In the genomic region with DNA sequence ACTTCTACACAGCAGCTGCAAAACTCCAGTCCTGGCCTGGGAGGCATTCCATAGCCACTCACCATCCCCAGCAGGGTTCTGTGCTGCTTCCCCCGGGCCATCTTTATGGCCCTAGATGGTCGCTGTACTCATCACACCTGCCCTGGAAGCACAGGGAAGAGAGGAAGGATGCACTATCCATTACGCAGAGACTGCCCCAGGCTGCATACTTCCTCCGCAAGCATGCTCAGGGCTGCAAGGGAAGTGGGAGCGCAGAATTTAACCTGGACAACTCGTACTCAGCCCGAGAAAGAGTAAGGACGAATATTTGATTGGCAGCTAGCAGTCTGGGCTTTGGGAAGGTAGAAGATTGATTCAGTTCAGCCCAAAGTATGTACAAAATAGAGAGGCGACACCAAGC, we compare ENCODE assay signal across 26 mouse cellular contexts. TPM values are rescaled to one million over a fixed set of nuclear protein-coding genes. Genes with fewer than 3 reads are reported as not detected.
DNase-seq lines count a peak whose midpoint lies in the region; ATAC-seq and TF ChIP-seq lines count a peak whose summit lies in the region.
"Had no signal": no experiment of that assay in that cellular context is flagged by ENCODE, and none has a peak within 500 bp of the region (broad histone marks: within the 10 kb centered on the region; RNA-seq: fewer than 3 reads in every experiment).

No protein-coding gene starts in this region.

- no peaks in the 10 kb centered on the region for H3K27me3 ChIP-seq in heart, embryonic 15.5 days
- H3K27me3 ChIP-seq in liver, adult 2 months (ENCODE audit: control insufficient read depth, insufficient read depth, low read length) = no peaks in the 10 kb centered on the region
- H3K27me3 ChIP-seq in liver, embryonic 11.5 days (replicated peaks; ENCODE audit: control insufficient read depth, insufficient read depth, low read length) = peaks cover 5% of the 10 kb centered on the region; the same call in 1 of the 2 replicates
- no peaks in the 10 kb centered on the region for H3K27me3 ChIP-seq in C2C12 (ENCODE audit: control insufficient read depth, insufficient read depth, insufficient read length)
- H3K27me3 ChIP-seq: embryonic facial prominence, embryonic 15.5 days; forebrain, embryonic 15.5 days; hindbrain, embryonic 15.5 days; intestine, embryonic 15.5 days; limb, embryonic 12.5 days; midbrain, embryonic 13.5 days; neural tube, embryonic 12.5 days had no signal

- no peaks in the 10 kb centered on the region for H3K36me3 ChIP-seq in heart, embryonic 15.5 days
- no peaks in the 10 kb centered on the region for H3K36me3 ChIP-seq in liver, adult 2 months (ENCODE audit: control insufficient read depth, insufficient read depth, low read length)
- H3K36me3 ChIP-seq in liver, embryonic 11.5 days (ENCODE audit: control insufficient read depth, insufficient read depth, low read length) = no peaks in the 10 kb centered on the region
- no peaks in the 10 kb centered on the region for H3K36me3 ChIP-seq in C2C12 (ENCODE audit: control insufficient read depth, insufficient read depth)
- H3K36me3 ChIP-seq: embryonic facial prominence, embryonic 15.5 days; forebrain, embryonic 15.5 days; hindbrain, embryonic 15.5 days; intestine, embryonic 15.5 days; limb, embryonic 12.5 days; midbrain, embryonic 13.5 days; neural tube, embryonic 12.5 days had no signal

- H3K79me3 ChIP-seq in C2C12 (ENCODE audit: low read depth) = peaks cover 9% of the 10 kb centered on the region

- no peak overlapping the region for H3K9ac ChIP-seq in heart, embryonic 15.5 days
- H3K9ac ChIP-seq in liver, adult 2 months (ENCODE audit: low read depth, low read length) = no peak overlapping the region
- H3K9ac ChIP-seq in liver, embryonic 11.5 days (ENCODE audit: low read depth, low read length) = no peak overlapping the region
- H3K9ac ChIP-seq: embryonic facial prominence, embryonic 15.5 days; forebrain, embryonic 15.5 days; hindbrain, embryonic 15.5 days; intestine, embryonic 15.5 days; limb, embryonic 12.5 days; liver, embryonic 14.5 days; midbrain, embryonic 13.5 days; neural tube, embryonic 12.5 days had no signal

- H3ac ChIP-seq in C2C12 (ENCODE audit: control insufficient read depth, insufficient read length, low read depth) = peak overlapping the region; percentile 42

- intact Hi-C loops in gastrocnemius, adult 2 months (cut with DNase I) = no loop called here
- intact Hi-C loops in gastrocnemius, postnatal 14 days (cut with DNase I; ENCODE audit: low total_unique reads) = no loop called here

- 74% methylated on average over 9 of the region's 9 CpGs for WGBS in heart, embryonic 15.5 days
- 84% methylated on average over 9 of the region's 9 CpGs for WGBS in liver, adult 2 months
- WGBS in liver, embryonic 11.5 days = 65% methylated on average over 9 of the region's 9 CpGs

- H3K27ac ChIP-seq in gastrocnemius, adult 2 months = peak overlapping the region; percentile 95
- H3K27ac ChIP-seq in heart, embryonic 15.5 days = peak overlapping the region; percentile 96; the same call in 1 of the 2 replicates
- 0 out of 2 replicates have a peak overlapping the region, but pooled peaks have one; percentile 4 for H3K27ac ChIP-seq in liver, adult 2 months (replicated peaks; ENCODE audit: insufficient read depth, low read depth, low read length)
- H3K27ac ChIP-seq in liver, embryonic 11.5 days (ENCODE audit: low read depth, low read length) = no peak overlapping the region
- H3K27ac ChIP-seq: embryonic facial prominence, embryonic 15.5 days; forebrain, embryonic 15.5 days; limb, embryonic 12.5 days; liver, embryonic 14.5 days; midbrain, embryonic 13.5 days; neural tube, embryonic 12.5 days had no signal

- H3K4me1 ChIP-seq in heart, embryonic 15.5 days (replicated peaks) = peaks cover 51% of the 10 kb centered on the region
- peaks cover 36% of the 10 kb centered on the region for H3K4me1 ChIP-seq in liver, adult 2 months (ENCODE audit: control insufficient read depth, insufficient read depth, low read length)
- H3K4me1 ChIP-seq in liver, embryonic 11.5 days (replicated peaks; ENCODE audit: control insufficient read depth, insufficient read depth, low read length) = peaks cover 10% of the 10 kb centered on the region

- no peaks in the 10 kb centered on the region for H3K9me3 ChIP-seq in heart, embryonic 15.5 days (replicated peaks)
- H3K9me3 ChIP-seq in liver, embryonic 11.5 days (ENCODE audit: control insufficient read depth, low read length) = no peaks in the 10 kb centered on the region
- H3K9me3 ChIP-seq: embryonic facial prominence, embryonic 15.5 days; forebrain, embryonic 15.5 days; hindbrain, embryonic 15.5 days; intestine, embryonic 15.5 days; limb, embryonic 12.5 days; megakaryocyte, embryonic 14.5 days; midbrain, embryonic 13.5 days; neural tube, embryonic 12.5 days had no signal

- no peak overlapping the region for H3K4me2 ChIP-seq in heart, embryonic 15.5 days
- H3K4me2 ChIP-seq in liver, embryonic 11.5 days = no peak overlapping the region
- H3K4me2 ChIP-seq: embryonic facial prominence, embryonic 15.5 days; forebrain, embryonic 15.5 days; hindbrain, embryonic 15.5 days; intestine, embryonic 15.5 days; limb, embryonic 12.5 days; midbrain, embryonic 13.5 days; neural tube, embryonic 12.5 days had no signal

- no peak for DNase-seq in gastrocnemius, adult 2 months
- DNase-seq in gastrocnemius, postnatal 14 days = no peak
- DNase-seq in heart, postnatal 4 days = no peak
- no peak for DNase-seq in liver, adult 2 months (ENCODE audit: extremely low read depth, low read depth, low spot score)
- no peak for DNase-seq in liver, embryonic 11.5 days (ENCODE audit: low spot score)
- no peak for DNase-seq in cerebellum, postnatal 10 days
- DNase-seq: adrenal gland, postnatal 10 days; cerebellum, adult 8-10 months; gastrocnemius, postnatal 10 days; heart, postnatal 14 days; kidney, adult 9 months; retina, postnatal 1 day; right cerebral cortex, postnatal 25 days; thymus, postnatal 14 days had no signal

- TF ChIP-seq CTCF in gastrocnemius, adult 2 months (IDR thresholded peaks at IDR 0.05) = no peak
- no peak for TF ChIP-seq CTCF in liver, adult 2 months (IDR thresholded peaks at IDR 0.05; ENCODE audit: low read depth, low read length)
- no peak for TF ChIP-seq CTCF in C2C12 (IDR thresholded peaks at IDR 0.05; ENCODE audit: control insufficient read depth, insufficient read depth, insufficient read length)

- no peak for TF ChIP-seq POLR2A in liver, adult 2 months (IDR thresholded peaks at IDR 0.05; ENCODE audit: extremely low read depth, insufficient read depth, low read length)

- H3K4me3 ChIP-seq in gastrocnemius, adult 2 months = no peak overlapping the region
- H3K4me3 ChIP-seq in heart, embryonic 15.5 days = no peak overlapping the region
- no peak overlapping the region for H3K4me3 ChIP-seq in liver, adult 2 months (ENCODE audit: insufficient read depth, low read depth, low read length)
- H3K4me3 ChIP-seq in liver, embryonic 11.5 days (ENCODE audit: low read depth, low read length) = no peak overlapping the region
- no peak overlapping the region for H3K4me3 ChIP-seq in C2C12 (ENCODE audit: insufficient read depth, poor library complexity, severe bottlenecking)
- H3K4me3 ChIP-seq: embryonic facial prominence, embryonic 15.5 days; forebrain, embryonic 15.5 days; hindbrain, embryonic 15.5 days; intestine, embryonic 15.5 days; limb, embryonic 12.5 days; megakaryocyte, embryonic 14.5 days; midbrain, embryonic 13.5 days; neural tube, embryonic 12.5 days had no signal

- no peak for ATAC-seq in heart, embryonic 15.5 days (replicated peaks; ENCODE audit: insufficient number of reproducible peaks, insufficient read depth, low FRiP score, low read depth)
- no peak for ATAC-seq in liver, embryonic 11.5 days (replicated peaks; ENCODE audit: low FRiP score)
- ATAC-seq: forebrain, embryonic 15.5 days; intestine, embryonic 15.5 days; midbrain, embryonic 13.5 days had no signal

- peaks cover 31% of the 10 kb centered on the region; the same call in 1 of the 2 replicates for H3K79me2 ChIP-seq in liver, adult 2 months (ENCODE audit: control insufficient read depth, insufficient read depth, low read length)
- H3K79me2 ChIP-seq in C2C12 (ENCODE audit: control insufficient read depth, insufficient read depth) = peaks cover 27% of the 10 kb centered on the region

RNA-seq across cellular contexts. Expression of gene Rusc2, which starts 14.1 kb away (rescaled TPM):
- 10 to 100 TPM; 19.0 to 29.6 TPM for total RNA-seq in gastrocnemius, adult 2 months (2021)
- total RNA-seq in gastrocnemius, postnatal 14 days (2021) = 10 to 100 TPM; 19.6 to 20.6 TPM
- polyA plus RNA-seq in heart, embryonic 15.5 days (2015; fragmentation: Nextera tagmentation; extraction: Ambion mirVana) = 14.7 and 17.2 TPM in 2 replicates
- total RNA-seq in heart, postnatal 4 days (2021) = 10 to 100 TPM; 39.5 to 41.2 TPM
- total RNA-seq in liver, adult 2 months (2014; rRNA removed) = 14.2 and 15.9 TPM in 2 replicates
- 17.2 and 17.5 TPM in 2 replicates for polyA plus RNA-seq in liver, adult 2 months (2012; rRNA removed)
- 1.4 and 2.0 TPM in 2 replicates for polyA plus RNA-seq in liver, embryonic 11.5 days (2014; fragmentation: Nextera tagmentation; extraction: Ambion mirVana)
- 18.8 TPM for polyA plus RNA-seq in C2C12 (2012; fragmentation: generic; extraction: Trizol)

RNA-seq across cellular contexts. Expression of gene Fam166b, which starts 33.1 kb away (rescaled TPM):
- total RNA-seq in gastrocnemius, adult 2 months (2021) = not detected
- not detected for total RNA-seq in gastrocnemius, postnatal 14 days (2021)
- 0.16 and 0.18 TPM in 2 replicates for polyA plus RNA-seq in heart, embryonic 15.5 days (2015; fragmentation: Nextera tagmentation; extraction: Ambion mirVana)
- total RNA-seq in heart, postnatal 4 days (2021) = not detected
- not detected in 2 replicates for total RNA-seq in liver, adult 2 months (2014; rRNA removed)
- polyA plus RNA-seq in liver, adult 2 months (2012; rRNA removed) = not detected in 2 replicates
- polyA plus RNA-seq in liver, embryonic 11.5 days (2014; fragmentation: Nextera tagmentation; extraction: Ambion mirVana) = not detected in 2 replicates
- 0.06 TPM for polyA plus RNA-seq in C2C12 (2012; fragmentation: generic; extraction: Trizol)
- total RNA-seq: gastrocnemius, postnatal 10 days had no signal
- polyA plus RNA-seq: intestine, embryonic 15.5 days; limb, embryonic 12.5 days; liver, embryonic 14.5 days; spleen, adult 2 months had no signal

RNA-seq across cellular contexts. Expression of gene Tesk1, which starts 45.9 kb away (rescaled TPM):
- total RNA-seq in gastrocnemius, adult 2 months (2021) = 10 to 100 TPM; 55.7 to 57.8 TPM
- total RNA-seq in gastrocnemius, postnatal 14 days (2021) = 10 to 100 TPM; 25.2 to 28.0 TPM
- 3.1 and 5.8 TPM in 2 replicates for polyA plus RNA-seq in heart, embryonic 15.5 days (2015; fragmentation: Nextera tagmentation; extraction: Ambion mirVana)
- total RNA-seq in heart, postnatal 4 days (2021) = 10 to 100 TPM; 41.2 to 45.4 TPM
- 3.0 and 3.2 TPM in 2 replicates for total RNA-seq in liver, adult 2 months (2014; rRNA removed)
- 25.0 and 28.3 TPM in 2 replicates for polyA plus RNA-seq in liver, adult 2 months (2012; rRNA removed)
- polyA plus RNA-seq in liver, embryonic 11.5 days (2014; fragmentation: Nextera tagmentation; extraction: Ambion mirVana) = 4.3 TPM in 2 replicates
- polyA plus RNA-seq in C2C12 (2012; fragmentation: generic; extraction: Trizol) = 28.9 TPM

RNA-seq across cellular contexts. Expression of gene Cd72, which starts 58.6 kb away (rescaled TPM):
- not detected for total RNA-seq in gastrocnemius, adult 2 months (2021)
- total RNA-seq in gastrocnemius, postnatal 14 days (2021) = not detected
- 2.1 and 5.2 TPM in 2 replicates for polyA plus RNA-seq in heart, embryonic 15.5 days (2015; fragmentation: Nextera tagmentation; extraction: Ambion mirVana)
- total RNA-seq in heart, postnatal 4 days (2021) = under 1 TPM; 0.56 to 0.69 TPM
- total RNA-seq in liver, adult 2 months (2014; rRNA removed) = 2.8 and 3.6 TPM in 2 replicates
- 1.3 and 4.9 TPM in 2 replicates for polyA plus RNA-seq in liver, adult 2 months (2012; rRNA removed)
- polyA plus RNA-seq in liver, embryonic 11.5 days (2014; fragmentation: Nextera tagmentation; extraction: Ambion mirVana) = 1.2 and 1.3 TPM in 2 replicates
- 1.5 TPM for polyA plus RNA-seq in C2C12 (2012; fragmentation: generic; extraction: Trizol)
